In genomic region chr1:90588021-90588734, GRCm38 (mm10) we compare ENCODE assay signal across 8 mouse cellular contexts. TPM values are rescaled to one million over a fixed set of nuclear protein-coding genes. Genes with fewer than 3 reads are reported as not detected.
DNase-seq lines count a peak whose midpoint lies in the region; ATAC-seq lines count a peak whose summit lies in the region.

No protein-coding gene starts in this region.

- WGBS in hindbrain, embryonic 13.5 days: 62% methylated on average over 9 of the region's 9 CpGs

- H3K4me2 ChIP-seq in hindbrain, embryonic 13.5 days: no peak overlapping the region

- no peaks in the 10 kb centered on the region for H3K9me3 ChIP-seq in hindbrain, embryonic 13.5 days

- DNase-seq in R1 (ENCODE audit: low read depth, low spot score): peak; percentile 71
- DNase-seq in cerebellum, adult 8-10 months: peak; percentile 61
- peak; percentile 37 to 85 for DNase-seq in frontal cortex, postnatal 10 days (ENCODE audit: low spot score in 2 of 2)
- peak; percentile 75 to 92 for DNase-seq in layer of hippocampus, postnatal 14 days (ENCODE audit: low spot score in 2 of 2)
- peak; percentile 60 to 85 for DNase-seq in lung, postnatal 4 days
- peak; percentile 75 for DNase-seq in right cerebral cortex, postnatal 25 days
- DNase-seq in urinary bladder, postnatal 36 days (ENCODE audit: low spot score in 2 of 2): peak; percentile 77 to 80

- no peaks in the 10 kb centered on the region; the same call in 1 of the 2 replicates for H3K4me1 ChIP-seq in hindbrain, embryonic 13.5 days (replicated peaks)

- peaks cover 3% of the 10 kb centered on the region for H3K27me3 ChIP-seq in hindbrain, embryonic 13.5 days

- no peak overlapping the region for H3K9ac ChIP-seq in hindbrain, embryonic 13.5 days

- H3K36me3 ChIP-seq in hindbrain, embryonic 13.5 days: no peaks in the 10 kb centered on the region

- H3K27ac ChIP-seq in hindbrain, embryonic 13.5 days: no peak overlapping the region

- ATAC-seq in hindbrain, embryonic 13.5 days (ENCODE audit: low FRiP score): peak; percentile 55; the same call in 1 of the 2 replicates

- no peak overlapping the region for H3K4me3 ChIP-seq in hindbrain, embryonic 13.5 days

RNA-seq across cellular contexts. Expression of gene Cops8, which starts 14.6 kb away (rescaled TPM):
- 164 and 178 TPM in 2 replicates for polyA plus RNA-seq in hindbrain, embryonic 13.5 days (2015; fragmentation: Nextera tagmentation; extraction: Ambion mirVana)
- 100 to 1,000 TPM; 110 to 112 TPM for total RNA-seq in layer of hippocampus, postnatal 14 days (2021)
